Mouse (Mus musculus): ENCODE results near the gene Nmb. TPM values are rescaled to one million over a fixed set of nuclear protein-coding genes. Genes with fewer than 3 reads are reported as not detected.
A peak's percentile ranks its signal among the peaks of the same experiment; 100 is the strongest.
"Not testable (repeated sequence)": the region's sequence is repeated elsewhere in the genome, so short reads cannot be mapped to it uniquely, and the experiment has no call there.

The Nmb gene
- 8.5 and 9.0 TPM in 2 replicates for polyA plus RNA-seq (2014; fragmentation: Nextera tagmentation; extraction: Ambion mirVana)

DNA sequence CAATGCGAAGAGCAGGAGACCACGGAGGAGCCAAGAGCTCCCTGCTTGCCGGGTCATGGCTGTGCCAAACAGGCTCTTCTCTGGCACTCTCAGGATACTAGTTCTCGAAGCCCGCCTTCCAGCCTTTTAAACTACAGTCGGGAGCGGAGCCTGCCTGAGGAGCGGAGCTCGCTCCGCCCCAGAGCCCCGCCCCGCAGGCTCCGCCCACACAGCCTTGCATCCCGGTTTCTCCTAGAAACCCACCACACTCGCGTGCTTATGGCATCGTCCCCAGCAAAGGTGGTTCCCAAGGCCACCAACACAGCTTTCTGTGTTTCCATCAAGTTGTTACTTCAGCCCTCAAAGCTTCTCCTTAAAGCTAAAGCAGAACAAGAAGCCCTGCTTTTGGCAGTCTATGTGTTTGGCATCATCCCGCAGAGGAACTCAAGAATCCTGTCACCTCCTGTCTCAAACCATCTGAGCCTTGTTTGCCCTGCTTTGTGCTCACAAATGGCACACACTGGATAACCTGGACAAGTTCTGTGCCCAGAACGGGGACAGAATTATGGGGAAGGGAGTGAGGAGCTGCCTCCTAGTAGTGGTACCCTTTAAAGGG is at the start of gene Nmb:
Nmb (minus strand) TSS at position 156 of the 595 bp plus-strand sequence.
- peak; percentile 53 for ATAC-seq (ENCODE audit: low FRiP score, low TSS enrichment)
- Histone ChIP-seq H3K27ac (replicated peaks; ENCODE audit: low read depth, low read length) (no peak within 1 kb of the TSS; the same call in 1 of the 2 replicates), H3K27me3 (ENCODE audit: control insufficient read depth, insufficient read depth, low read length) (no peaks in the 10 kb centered on the region), H3K4me2 (ENCODE audit: low read length) (peak within 1 kb of the TSS; percentile 79), H3K36me3 (ENCODE audit: control insufficient read depth, insufficient read depth, low read length) (peaks cover 23% of the 10 kb centered on the region), H3K9ac (replicated peaks; ENCODE audit: low read length) (peak within 1 kb of the TSS; percentile 54), H3K4me1 (ENCODE audit: control insufficient read depth, insufficient read depth, low read length) (peaks cover 18% of the 10 kb centered on the region; the same call in 1 of the 2 replicates), H3K4me3 (replicated peaks; ENCODE audit: low read depth, low read length) (peak within 1 kb of the TSS; percentile 35), H3K9me3 (ENCODE audit: control insufficient read depth, low read length) (no peaks in the 10 kb centered on the region)
- 6% methylated on average over 19 of the region's 19 CpGs for WGBS
- peak; percentile 87 for DNase-seq

DNA sequence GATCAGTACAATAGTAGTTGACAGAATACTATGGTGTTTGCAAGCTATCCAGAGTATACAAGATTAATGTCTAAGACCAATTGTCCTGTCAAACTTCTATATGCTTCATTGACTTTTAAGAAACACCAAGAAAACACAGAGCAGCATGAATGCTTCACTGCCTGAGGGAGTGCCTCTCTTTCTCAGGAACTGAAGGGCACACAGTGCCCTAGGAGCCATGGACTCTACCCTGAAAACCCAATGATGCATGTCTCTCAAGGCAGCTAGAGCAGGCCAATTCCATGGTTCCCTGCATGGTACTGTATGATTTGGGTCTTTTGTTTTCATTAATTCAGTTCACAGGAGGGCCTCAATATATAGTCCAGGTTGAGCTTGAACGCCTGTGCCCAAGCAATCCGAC is 49.4 kb upstream of the Nmb start:
- no peaks in the 10 kb centered on the region for H3K36me3 ChIP-seq (ENCODE audit: control insufficient read depth, insufficient read depth, low read length)
- H3K4me2 ChIP-seq (ENCODE audit: low read length) = no peak overlapping the region
- no peak for DNase-seq
- no peak overlapping the region for H3K27ac ChIP-seq (replicated peaks; ENCODE audit: low read depth, low read length)
- H3K4me1 ChIP-seq (ENCODE audit: control insufficient read depth, insufficient read depth, low read length) = no peaks in the 10 kb centered on the region
- 73% methylated on average over 2 of the region's 2 CpGs for WGBS
- ATAC-seq (ENCODE audit: low FRiP score, low TSS enrichment) = no peak
- H3K9me3 ChIP-seq (ENCODE audit: control insufficient read depth, low read length) = no peaks in the 10 kb centered on the region
- H3K4me3 ChIP-seq (replicated peaks; ENCODE audit: low read depth, low read length) = no peak overlapping the region
- H3K27me3 ChIP-seq (ENCODE audit: control insufficient read depth, insufficient read depth, low read length) = no peaks in the 10 kb centered on the region
- H3K9ac ChIP-seq (replicated peaks; ENCODE audit: low read length) = no peak overlapping the region

DNA sequence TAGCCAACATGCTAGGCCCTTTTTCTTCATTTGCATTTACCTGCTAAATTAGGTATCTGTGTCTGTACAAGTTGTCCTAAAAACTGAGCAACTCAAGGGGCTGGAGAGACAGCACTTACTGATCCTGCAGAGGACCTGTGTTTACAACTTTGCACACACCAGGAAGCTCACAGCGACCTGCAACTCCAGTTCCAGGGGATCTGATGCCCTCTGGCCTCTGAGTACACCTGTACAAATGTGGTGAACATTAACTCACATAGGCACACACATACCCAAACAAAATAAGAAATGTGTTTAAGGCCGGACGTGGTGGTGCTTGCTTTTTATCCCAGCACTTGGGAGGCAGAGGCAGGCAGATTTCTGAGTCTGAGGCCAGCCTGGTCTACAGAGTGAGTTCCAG is 47.3 kb upstream of the Nmb start:
- Histone ChIP-seq H3K4me3 (replicated peaks; ENCODE audit: low read depth, low read length) (no peak overlapping the region), H3K4me1 (ENCODE audit: control insufficient read depth, insufficient read depth, low read length) (peaks cover 5% of the 10 kb centered on the region; the same call in 1 of the 2 replicates), H3K9ac (replicated peaks; ENCODE audit: low read length) (no peak overlapping the region), H3K36me3 (ENCODE audit: control insufficient read depth, insufficient read depth, low read length) (no peaks in the 10 kb centered on the region), H3K4me2 (ENCODE audit: low read length) (no peak overlapping the region), H3K27me3 (ENCODE audit: control insufficient read depth, insufficient read depth, low read length) (no peaks in the 10 kb centered on the region), H3K9me3 (ENCODE audit: control insufficient read depth, low read length) (no peaks in the 10 kb centered on the region), H3K27ac (replicated peaks; ENCODE audit: low read depth, low read length) (no peak overlapping the region)
- no peak for DNase-seq
- ATAC-seq (ENCODE audit: low FRiP score, low TSS enrichment) = no peak
- WGBS = 68% methylated on average over 3 of the region's 3 CpGs

DNA sequence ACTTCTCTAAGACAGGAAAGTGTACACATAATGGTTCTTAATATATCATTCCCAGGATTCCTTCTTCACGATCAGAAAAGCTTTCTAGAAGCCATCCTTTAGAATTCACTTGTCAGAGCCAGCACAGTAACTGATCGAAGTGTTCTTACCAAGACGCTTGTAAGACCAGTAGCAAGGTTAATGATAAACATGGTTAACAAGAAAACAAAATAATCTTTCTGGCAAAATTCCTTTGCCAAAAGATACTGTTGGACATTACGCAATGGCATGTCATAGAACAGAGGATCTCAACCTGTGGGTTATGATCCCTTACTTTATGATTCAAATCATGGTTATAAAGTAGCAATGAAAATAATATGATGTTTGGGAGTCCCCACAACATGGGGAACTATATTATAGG is 46.6 kb upstream of the Nmb start:
- Histone ChIP-seq H3K27ac (replicated peaks; ENCODE audit: low read depth, low read length) (no peak overlapping the region), H3K36me3 (ENCODE audit: control insufficient read depth, insufficient read depth, low read length) (no peaks in the 10 kb centered on the region), H3K9me3 (ENCODE audit: control insufficient read depth, low read length) (no peaks in the 10 kb centered on the region), H3K4me3 (replicated peaks; ENCODE audit: low read depth, low read length) (no peak overlapping the region), H3K9ac (replicated peaks; ENCODE audit: low read length) (no peak overlapping the region), H3K27me3 (ENCODE audit: control insufficient read depth, insufficient read depth, low read length) (no peaks in the 10 kb centered on the region), H3K4me1 (ENCODE audit: control insufficient read depth, insufficient read depth, low read length) (peaks cover 7% of the 10 kb centered on the region), H3K4me2 (ENCODE audit: low read length) (no peak overlapping the region)
- DNase-seq (no peak), ATAC-seq (ENCODE audit: low FRiP score, low TSS enrichment) (no peak)
- WGBS = 93% methylated on average over 4 of the region's 4 CpGs

DNA sequence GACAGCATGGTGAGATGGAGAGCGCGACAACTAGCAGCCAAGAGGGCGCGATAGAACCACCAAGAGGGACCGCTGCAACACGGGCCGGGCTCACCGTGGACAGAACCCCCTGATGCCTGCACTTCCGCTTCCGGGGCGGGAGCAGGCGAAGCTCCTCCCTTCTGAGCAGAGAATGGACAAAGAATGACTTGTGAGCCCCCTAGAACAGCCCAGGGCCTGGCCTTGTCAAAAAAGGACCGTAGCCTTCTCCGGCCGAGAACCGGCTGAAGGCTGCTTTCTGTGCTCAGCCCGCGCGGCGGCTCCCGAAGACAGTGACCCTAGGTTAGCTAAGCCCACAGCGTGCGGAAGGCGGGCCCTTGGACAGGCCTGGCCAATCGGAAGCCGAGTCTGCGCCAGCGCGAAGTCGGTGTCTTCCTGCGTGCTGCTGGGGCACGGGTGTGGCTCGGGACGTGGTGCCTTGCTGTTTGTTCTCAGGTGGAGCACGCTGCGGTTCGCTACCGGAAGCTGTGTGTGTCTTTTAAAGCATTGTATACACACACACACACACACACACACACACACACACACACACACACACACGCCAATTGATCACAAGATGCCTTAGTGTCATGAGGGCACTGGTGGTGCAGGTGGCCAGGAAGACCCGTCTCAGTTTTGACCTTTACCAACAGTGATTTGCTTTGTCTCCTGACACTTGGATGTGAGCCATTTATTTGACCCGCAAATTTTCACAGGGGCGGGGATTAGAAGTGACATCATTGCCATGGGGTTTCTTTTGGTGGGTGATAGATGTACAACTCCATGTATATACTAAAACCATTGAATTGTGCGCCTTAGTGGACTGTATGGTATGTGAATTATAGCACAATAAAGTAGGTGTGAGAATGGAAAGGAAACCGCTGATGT is 42.8 kb upstream of the Nmb start, which contains the start of gene Sec11a:
Sec11a (minus strand) TSS at position 336 of the 906 bp plus-strand sequence.
- DNase-seq = peak; percentile 97
- WGBS = 2% methylated on average over 44 of the region's 44 CpGs
- Histone ChIP-seq H3K9me3 (ENCODE audit: control insufficient read depth, low read length) (no peaks in the 10 kb centered on the region), H3K27me3 (ENCODE audit: control insufficient read depth, insufficient read depth, low read length) (no peaks in the 10 kb centered on the region), H3K4me1 (ENCODE audit: control insufficient read depth, insufficient read depth, low read length) (peaks cover 18% of the 10 kb centered on the region), H3K9ac (replicated peaks; ENCODE audit: low read length) (peak within 1 kb of the TSS; percentile 88), H3K27ac (replicated peaks; ENCODE audit: low read depth, low read length) (peak within 1 kb of the TSS; percentile 99), H3K36me3 (ENCODE audit: control insufficient read depth, insufficient read depth, low read length) (peaks cover 8% of the 10 kb centered on the region; the same call in 1 of the 2 replicates), H3K4me3 (replicated peaks; ENCODE audit: low read depth, low read length) (peak within 1 kb of the TSS; percentile 91), H3K4me2 (ENCODE audit: low read length) (peak within 1 kb of the TSS; percentile 93)
- peak; percentile 100 for ATAC-seq (ENCODE audit: low FRiP score, low TSS enrichment)

DNA sequence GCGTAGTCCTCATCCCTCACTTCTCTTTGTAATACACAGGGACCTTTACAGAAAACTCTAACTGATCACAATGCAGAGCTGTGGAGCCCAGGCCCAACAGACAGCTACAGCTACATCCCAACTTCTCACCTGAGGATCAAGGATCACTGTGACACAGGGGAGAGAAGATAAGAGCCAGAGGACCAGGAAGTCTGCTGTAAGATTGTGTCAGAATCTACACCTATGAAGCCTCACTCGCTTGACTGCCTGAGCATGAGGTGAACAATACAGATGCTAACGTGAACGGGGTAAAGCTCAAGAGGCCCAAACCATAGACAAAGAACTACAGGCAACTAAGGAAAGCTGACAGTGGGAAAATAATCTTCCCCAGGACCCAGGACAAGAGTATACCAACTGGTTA is 34.9 kb upstream of the Nmb start:
- no peaks in the 10 kb centered on the region for H3K27me3 ChIP-seq (ENCODE audit: control insufficient read depth, insufficient read depth, low read length)
- H3K4me1 ChIP-seq (ENCODE audit: control insufficient read depth, insufficient read depth, low read length) = no peaks in the 10 kb centered on the region
- ATAC-seq (ENCODE audit: low FRiP score, low TSS enrichment) = no peak
- 93% methylated on average over 4 of the region's 4 CpGs for WGBS
- H3K4me2 ChIP-seq (ENCODE audit: low read length) = no peak overlapping the region
- no peak overlapping the region for H3K27ac ChIP-seq (replicated peaks; ENCODE audit: low read depth, low read length)
- no peak overlapping the region for H3K9ac ChIP-seq (replicated peaks; ENCODE audit: low read length)
- H3K4me3 ChIP-seq (replicated peaks; ENCODE audit: low read depth, low read length) = no peak overlapping the region
- no peak for DNase-seq
- peaks cover 5% of the 10 kb centered on the region for H3K36me3 ChIP-seq (ENCODE audit: control insufficient read depth, insufficient read depth, low read length)
- H3K9me3 ChIP-seq (ENCODE audit: control insufficient read depth, low read length) = no peaks in the 10 kb centered on the region

DNA sequence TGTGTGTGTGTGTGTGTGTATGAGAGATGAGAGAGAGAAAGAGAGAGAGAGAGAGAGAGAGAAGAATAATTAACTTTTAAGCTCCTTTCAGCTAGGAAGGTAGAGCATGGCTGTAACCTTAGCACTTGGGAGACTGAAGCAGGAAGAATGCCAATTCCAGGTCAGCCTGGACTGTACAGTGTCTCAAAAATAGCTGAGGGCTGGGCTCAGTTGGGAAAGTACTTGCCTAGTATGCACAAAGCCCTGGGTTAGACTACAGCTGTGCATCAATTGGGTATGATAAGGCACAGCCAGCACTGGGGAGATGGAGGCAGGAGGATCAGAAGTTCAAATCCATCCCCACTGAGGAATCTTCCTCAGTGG is 32.4 kb upstream of the Nmb start:
- not testable (repeated sequence) for H3K27ac ChIP-seq (replicated peaks; ENCODE audit: low read depth, low read length); H3K9me3 ChIP-seq (ENCODE audit: control insufficient read depth, low read length); H3K27me3 ChIP-seq (ENCODE audit: control insufficient read depth, insufficient read depth, low read length)

DNA sequence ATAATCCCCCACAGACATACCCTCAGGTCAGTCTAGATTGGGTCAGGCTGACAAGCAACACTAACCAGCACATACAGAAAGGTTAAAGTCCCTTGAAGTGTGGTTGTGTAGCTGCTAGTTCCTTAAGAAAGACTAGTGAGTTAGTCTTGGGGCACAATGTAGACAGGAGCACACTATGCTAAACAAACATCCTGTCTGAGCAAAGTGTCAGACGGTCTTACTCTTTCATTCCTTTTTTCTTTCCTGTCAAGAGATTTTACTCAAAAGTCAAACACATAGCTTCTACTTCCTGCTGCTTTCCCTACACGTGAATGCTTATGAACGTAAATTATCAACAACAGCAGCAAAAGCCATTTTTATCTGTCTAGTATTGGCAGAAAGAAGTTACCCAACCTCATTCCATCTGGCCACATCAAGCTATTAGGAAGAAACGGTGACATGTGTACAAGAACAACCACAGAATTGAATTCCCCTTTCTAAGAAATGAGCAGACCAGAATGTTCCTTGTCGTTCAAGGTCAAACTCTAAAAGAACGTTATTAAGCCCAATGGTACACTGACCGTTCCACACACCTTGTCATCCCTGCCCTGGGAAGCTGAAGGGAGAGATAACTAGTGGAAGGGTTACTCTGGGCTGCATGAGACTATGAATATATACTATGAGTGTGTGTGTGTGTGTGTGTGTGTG is 31.9 kb upstream of the Nmb start:
- not testable (repeated sequence) for ATAC-seq (ENCODE audit: low FRiP score, low TSS enrichment); H3K9ac ChIP-seq (replicated peaks; ENCODE audit: low read length); H3K4me2 ChIP-seq (ENCODE audit: low read length); H3K4me3 ChIP-seq (replicated peaks; ENCODE audit: low read depth, low read length); H3K27ac ChIP-seq (replicated peaks; ENCODE audit: low read depth, low read length); H3K9me3 ChIP-seq (ENCODE audit: control insufficient read depth, low read length); DNase-seq; H3K4me1 ChIP-seq (ENCODE audit: control insufficient read depth, insufficient read depth, low read length); H3K27me3 ChIP-seq (ENCODE audit: control insufficient read depth, insufficient read depth, low read length)
- 94% methylated on average over 7 of the region's 7 CpGs for WGBS
- peaks cover 30% of the 10 kb centered on the region for H3K36me3 ChIP-seq (ENCODE audit: control insufficient read depth, insufficient read depth, low read length)

More for the DNA sequence above, 32.4 kb upstream of the Nmb start:
- H3K36me3 ChIP-seq (ENCODE audit: control insufficient read depth, insufficient read depth, low read length) = peaks cover 26% of the 10 kb centered on the region
- not testable (repeated sequence) for H3K4me2 ChIP-seq (ENCODE audit: low read length); H3K9ac ChIP-seq (replicated peaks; ENCODE audit: low read length); DNase-seq; ATAC-seq (ENCODE audit: low FRiP score, low TSS enrichment); H3K4me3 ChIP-seq (replicated peaks; ENCODE audit: low read depth, low read length); H3K4me1 ChIP-seq (ENCODE audit: control insufficient read depth, insufficient read depth, low read length)
